Mouse (Mus musculus) hindbrain, embryonic 12.5 days (tissue): ENCODE measurements around the gene Adipor2. TPM values are rescaled to one million over a fixed set of nuclear protein-coding genes. Genes with fewer than 3 reads are reported as not detected.
"Not testable (repeated sequence)": the region's sequence is repeated elsewhere in the genome, so short reads cannot be mapped to it uniquely, and the experiment has no call there.

Experiments
- ATAC-seq: fragments of 200-750 bp; cut with Nextera tagmentation; 2 replicates; pipeline ENCODE4 v1.8.0; 2017; ENCODE audit warnings: moderate TSS enrichment; ENCODE audit not compliant: low FRiP score
- H3K27ac ChIP-seq: fragments of 300-500 bp; sonication (generic); 2 replicates; pipeline ENCODE4 v1.5.1; 2016; ENCODE audit warnings: mild to moderate bottlenecking
- H3K27me3 ChIP-seq: fragments of 300-500 bp; sonication (generic); 2 replicates; pipeline ENCODE4 v1.6.1; 2016; ENCODE audit warnings: mild to moderate bottlenecking
- H3K36me3 ChIP-seq: fragments of 300-500 bp; sonication (generic); 2 replicates; pipeline ENCODE4 v1.6.1; 2016; ENCODE audit warnings: mild to moderate bottlenecking
- H3K4me1 ChIP-seq: fragments of 300-500 bp; sonication (generic); 2 replicates; pipeline ENCODE4 v1.6.1; 2016
- H3K4me2 ChIP-seq: fragments of 300-500 bp; sonication (generic); replicated peaks from 2 replicates; pipeline ENCODE4 v1.6.1; 2016; ENCODE audit warnings: mild to moderate bottlenecking
- H3K4me3 ChIP-seq: fragments of 300-500 bp; sonication (generic); 2 replicates; pipeline ENCODE4 v1.5.1; 2016; ENCODE audit warnings: mild to moderate bottlenecking
- H3K9ac ChIP-seq: fragments of 300-500 bp; sonication (generic); 2 replicates; pipeline ENCODE4 v1.6.1; 2016; ENCODE audit warnings: mild to moderate bottlenecking, moderate library complexity
- H3K9me3 ChIP-seq: fragments of 300-500 bp; sonication (generic); replicated peaks from 2 replicates; pipeline ENCODE4 v1.6.1; 2016; ENCODE audit warnings: mild to moderate bottlenecking
- WGBS: fragments of 180-500 bp; shearing (Covaris S2); methylation state at CpG from one replicate; pipeline ENCODE4 v1.1.7; 2016; 5-methylcytosine and 5-hydroxymethylcytosine counted together
- polyA plus RNA-seq: library from polyadenylated mRNA; unstranded; fragments of >200 nt; fragmentation: Nextera tagmentation; extraction: Ambion mirVana; gene quantifications from 2 replicates; pipeline ENCODE4 v1.2.1, GENCODE M21; 2016

The Adipor2 gene
- polyA plus RNA-seq, 1 experiment from 2014 or later: 37.0 TPM

GRCm38 (mm10) chr6:119386421-119386820, 31.1 kb downstream of the Adipor2 start:
- no peak overlapping the region for H3K9ac ChIP-seq
- H3K4me1 ChIP-seq: peaks cover 19% of the 10 kb centered on the region
- no peaks in the 10 kb centered on the region for H3K36me3 ChIP-seq
- WGBS: 94% methylated on average over 4 of the region's 4 CpGs
- H3K9me3 ChIP-seq: no peaks in the 10 kb centered on the region
- no peak overlapping the region for H3K27ac ChIP-seq
- no peak overlapping the region for H3K4me2 ChIP-seq
- no peak for ATAC-seq
- no peaks in the 10 kb centered on the region for H3K27me3 ChIP-seq
- no peak overlapping the region for H3K4me3 ChIP-seq

DNA sequence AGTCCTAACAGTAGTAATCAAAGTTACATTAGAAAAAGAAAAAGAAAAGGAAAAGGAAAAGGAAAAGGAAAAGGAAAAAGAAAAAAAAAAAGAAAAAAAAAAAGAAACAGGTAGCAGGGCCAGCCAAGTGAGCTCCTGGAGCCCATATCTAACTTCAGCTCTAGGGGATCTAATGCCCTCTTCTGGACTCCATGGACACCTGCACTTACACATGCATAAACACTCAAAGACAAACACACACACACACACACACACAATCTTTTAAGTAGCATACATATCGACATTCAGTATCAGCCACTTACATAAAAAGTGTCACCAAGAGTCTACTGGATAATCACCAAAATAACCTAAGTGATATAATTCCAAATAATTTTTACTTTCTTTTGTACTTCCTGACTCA, 31.8 kb downstream of the Adipor2 start:
- no peak overlapping the region for H3K4me2 ChIP-seq
- H3K9me3 ChIP-seq: no peaks in the 10 kb centered on the region
- no peaks in the 10 kb centered on the region for H3K27me3 ChIP-seq
- ATAC-seq: no peak
- H3K9ac ChIP-seq: no peak overlapping the region
- no peak overlapping the region for H3K4me3 ChIP-seq
- no peak overlapping the region for H3K27ac ChIP-seq
- peaks cover 19% of the 10 kb centered on the region for H3K4me1 ChIP-seq
- WGBS: 100% methylated on average over 1 of the region's 1 CpGs
- no peaks in the 10 kb centered on the region for H3K36me3 ChIP-seq

GRCm38 (mm10) chr6:119378631-119379030, 38.9 kb downstream of the Adipor2 start:
- Histone ChIP-seq H3K9ac (no peak overlapping the region), H3K4me1 (no peaks in the 10 kb centered on the region), H3K4me3 (no peak overlapping the region), H3K36me3 (0 out of 2 replicates have a peak, but pooled peaks cover 4% of the 10 kb centered on the region), H3K27me3 (no peaks in the 10 kb centered on the region), H3K9me3 (no peaks in the 10 kb centered on the region), H3K27ac (no peak overlapping the region), H3K4me2 (no peak overlapping the region)
- 71% methylated on average over 1 of the region's 1 CpGs for WGBS
- no peak for ATAC-seq

- H3K27me3 ChIP-seq: no peaks in the 10 kb centered on the region
- H3K27ac ChIP-seq: no peak overlapping the region
- H3K36me3 ChIP-seq: 0 out of 2 replicates have a peak, but pooled peaks cover 4% of the 10 kb centered on the region
- H3K4me2 ChIP-seq: no peak overlapping the region
- WGBS: 70% methylated on average over 2 of the region's 2 CpGs
- no peak for ATAC-seq
- no peak overlapping the region for H3K4me3 ChIP-seq
- H3K9ac ChIP-seq: no peak overlapping the region
- H3K4me1 ChIP-seq: no peaks in the 10 kb centered on the region
- H3K9me3 ChIP-seq: no peaks in the 10 kb centered on the region
Measured at GRCm38 (mm10) chr6:119377613-119378012, 39.9 kb downstream of the Adipor2 start.

- Histone ChIP-seq H3K4me3 (no peak overlapping the region), H3K36me3 (0 out of 2 replicates have a peak, but pooled peaks cover 4% of the 10 kb centered on the region), H3K27ac (no peak overlapping the region), H3K4me1 (no peaks in the 10 kb centered on the region), H3K9me3 (no peaks in the 10 kb centered on the region), H3K9ac (no peak overlapping the region), H3K27me3 (no peaks in the 10 kb centered on the region), H3K4me2 (no peak overlapping the region)
- WGBS: 85% methylated on average over 5 of the region's 5 CpGs
- ATAC-seq: no peak
Measured at GRCm38 (mm10) chr6:119375035-119375434, 42.5 kb downstream of the Adipor2 start.

DNA sequence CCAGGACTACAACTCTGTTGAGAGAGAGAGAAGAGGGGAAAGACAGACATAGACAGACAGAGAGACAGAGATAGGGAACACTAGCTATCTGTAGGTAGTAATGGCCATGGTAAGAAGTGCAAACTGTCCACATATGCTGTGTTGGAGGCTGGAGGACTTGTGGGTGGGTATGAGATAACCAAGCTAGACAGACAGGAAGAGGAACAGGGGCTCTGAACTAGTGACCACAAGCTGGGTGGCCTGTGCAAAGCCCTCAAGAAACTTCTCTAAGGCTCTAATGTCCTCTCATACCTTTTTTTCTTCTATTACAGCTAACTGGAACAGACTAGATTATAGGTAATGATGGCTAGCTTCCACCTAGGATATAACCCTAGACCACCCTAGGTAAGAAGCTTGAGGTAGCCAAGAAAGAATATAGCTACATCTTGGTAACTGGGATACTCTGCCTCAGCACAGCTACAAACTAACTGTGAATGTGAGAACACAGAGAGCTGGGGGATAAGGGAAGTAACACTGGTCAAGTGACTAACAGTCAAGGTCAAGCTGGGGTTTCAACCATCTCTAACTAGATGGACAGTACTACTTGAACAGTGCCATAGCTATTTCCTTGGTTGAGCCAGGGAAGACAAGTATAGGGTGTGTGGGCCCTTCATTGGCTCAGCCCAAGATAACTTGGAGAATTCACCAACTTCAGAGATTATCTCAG, 44.4 kb downstream of the Adipor2 start:
- ATAC-seq: no peak
- no peak overlapping the region for H3K27ac ChIP-seq
- no peaks in the 10 kb centered on the region for H3K9me3 ChIP-seq

GRCm38 (mm10) chr6:119372237-119372636, 45.3 kb downstream of the Adipor2 start:
- Histone ChIP-seq H3K27ac (no peak overlapping the region), H3K9me3 (no peaks in the 10 kb centered on the region), H3K36me3 (peaks cover 10% of the 10 kb centered on the region; the same call in 1 of the 2 replicates), H3K4me1 (no peaks in the 10 kb centered on the region), H3K9ac (no peak overlapping the region), H3K4me3 (no peak overlapping the region), H3K27me3 (no peaks in the 10 kb centered on the region), H3K4me2 (no peak overlapping the region)
- WGBS: 91% methylated on average over 5 of the region's 5 CpGs
- ATAC-seq: no peak

More for the DNA sequence above, 44.4 kb downstream of the Adipor2 start:
- peaks cover 7% of the 10 kb centered on the region; the same call in 1 of the 2 replicates for H3K36me3 ChIP-seq
- H3K4me3 ChIP-seq: no peak overlapping the region
- H3K27me3 ChIP-seq: no peaks in the 10 kb centered on the region
- no peak overlapping the region for H3K9ac ChIP-seq
- H3K4me1 ChIP-seq: no peaks in the 10 kb centered on the region
- no peak overlapping the region for H3K4me2 ChIP-seq

GRCm38 (mm10) chr6:119371624-119372023, 45.9 kb downstream of the Adipor2 start:
- Histone ChIP-seq H3K9ac (no peak overlapping the region), H3K27ac (no peak overlapping the region), H3K4me3 (no peak overlapping the region), H3K4me1 (no peaks in the 10 kb centered on the region), H3K27me3 (no peaks in the 10 kb centered on the region), H3K4me2 (no peak overlapping the region), H3K36me3 (peaks cover 10% of the 10 kb centered on the region), H3K9me3 (no peaks in the 10 kb centered on the region)
- ATAC-seq: no peak

GRCm38 (mm10) chr6:119367382-119367781, 50.1 kb downstream of the Adipor2 start:
- no peak overlapping the region for H3K4me3 ChIP-seq
- H3K9ac ChIP-seq: no peak overlapping the region
- no peaks in the 10 kb centered on the region for H3K27me3 ChIP-seq
- H3K4me2 ChIP-seq: no peak overlapping the region
- no peak overlapping the region for H3K27ac ChIP-seq
- H3K4me1 ChIP-seq: no peaks in the 10 kb centered on the region
- no peaks in the 10 kb centered on the region for H3K9me3 ChIP-seq
- ATAC-seq: no peak
- WGBS: 96% methylated on average over 2 of the region's 2 CpGs
- peaks cover 27% of the 10 kb centered on the region for H3K36me3 ChIP-seq

DNA sequence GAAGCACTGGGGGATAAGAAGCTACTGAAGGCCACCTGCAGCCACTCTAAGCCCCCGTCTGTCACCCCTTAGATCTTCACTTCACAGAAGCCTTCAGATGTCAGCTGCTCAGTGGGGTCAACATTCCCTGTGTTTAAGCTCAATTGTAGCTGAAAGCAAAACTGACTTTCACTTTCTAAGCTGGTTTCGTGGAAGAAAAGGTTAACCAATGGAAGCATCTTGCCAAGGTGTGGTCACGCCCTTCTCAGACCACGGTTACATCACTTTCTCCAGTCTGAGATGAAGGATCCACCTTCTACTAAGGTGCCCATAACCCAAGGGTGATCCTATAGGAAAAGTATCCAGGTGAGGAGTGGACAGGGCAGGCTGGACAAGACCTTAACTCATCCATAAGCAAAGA, 50.7 kb downstream of the Adipor2 start:
- 86% methylated on average over 3 of the region's 4 CpGs for WGBS
- H3K27me3 ChIP-seq, H3K9me3 ChIP-seq, H3K27ac ChIP-seq, H3K4me3 ChIP-seq, H3K4me2 ChIP-seq, H3K4me1 ChIP-seq, H3K9ac ChIP-seq, ATAC-seq: not testable (repeated sequence)
- H3K36me3 ChIP-seq: peaks cover 28% of the 10 kb centered on the region

DNA sequence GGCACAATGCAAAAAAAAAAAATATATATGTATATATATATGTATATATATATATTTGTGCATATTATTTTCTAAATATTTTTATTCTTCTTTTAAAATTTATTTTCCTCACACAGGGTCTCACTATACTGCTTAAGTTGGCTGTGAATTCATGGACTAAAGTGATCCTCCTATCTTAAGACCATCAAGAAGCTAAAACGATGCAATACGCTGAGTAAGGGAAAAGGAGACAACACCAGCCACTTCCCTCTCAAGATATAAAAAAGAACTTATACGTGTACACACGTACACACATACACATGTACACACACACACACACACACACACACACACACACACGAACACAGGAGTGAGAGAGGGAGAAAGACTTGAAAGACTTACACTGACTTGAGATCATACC, 53.9 kb downstream of the Adipor2 start:
- 93% methylated on average over 5 of the region's 5 CpGs for WGBS

GRCm38 (mm10) chr6:119360925-119361702, 56.4 kb downstream of the Adipor2 start:
- H3K36me3 ChIP-seq: peaks cover 59% of the 10 kb centered on the region
- WGBS: 91% methylated on average over 3 of the region's 3 CpGs
- no peak for ATAC-seq

More for the DNA sequence above, 53.9 kb downstream of the Adipor2 start:
- no peak overlapping the region for H3K4me3 ChIP-seq
- H3K27me3 ChIP-seq: no peaks in the 10 kb centered on the region
- peaks cover 48% of the 10 kb centered on the region for H3K36me3 ChIP-seq
- ATAC-seq: no peak
- no peak overlapping the region for H3K9ac ChIP-seq
- H3K27ac ChIP-seq: no peak overlapping the region
- no peaks in the 10 kb centered on the region for H3K4me1 ChIP-seq
- no peaks in the 10 kb centered on the region for H3K9me3 ChIP-seq
- no peak overlapping the region for H3K4me2 ChIP-seq

More at GRCm38 (mm10) chr6:119360925-119361702, 56.4 kb downstream of the Adipor2 start:
- Histone ChIP-seq H3K4me2 (no peak overlapping the region), H3K27me3 (no peaks in the 10 kb centered on the region), H3K9me3 (no peaks in the 10 kb centered on the region), H3K9ac (no peak overlapping the region), H3K4me1 (no peaks in the 10 kb centered on the region), H3K4me3 (no peak overlapping the region), H3K27ac (no peak overlapping the region)
